Mouse (Mus musculus) right cerebral cortex, postnatal 25 days (tissue): ENCODE measurements at regions not wholly inside any gene's neighbourhood (a gene's known extent, or its start where the extent isn't known, plus 50 kb on each side); places are given as distances from the start of the nearest gene placed in this dataset.
"Not testable (repeated sequence)": the region's sequence is repeated elsewhere in the genome, so short reads cannot be mapped to it uniquely, and the experiment has no call there.

Experiments used
- DNase-seq: peaks from one replicate; pipeline ENCODE4 v3.0.0; 2022

DNA sequence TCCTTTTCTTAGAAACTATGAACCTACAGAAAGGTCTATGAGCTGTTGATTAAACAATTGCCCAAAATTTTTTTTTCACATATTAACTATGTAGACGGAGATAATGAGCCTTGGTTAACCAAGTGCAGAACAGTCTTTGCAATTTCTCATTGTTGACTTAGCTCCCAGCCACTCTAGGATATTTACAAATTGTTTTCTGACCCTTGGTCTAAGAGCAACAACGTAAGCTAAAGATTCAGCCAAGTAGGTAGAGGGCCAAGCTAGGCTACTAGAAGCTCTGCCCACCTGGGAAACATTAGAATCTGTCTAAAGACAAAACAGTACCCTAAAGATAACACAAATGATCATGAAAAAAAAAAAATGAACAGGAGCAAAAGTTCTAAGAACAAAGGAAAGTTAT lies 67.5 kb upstream of the Map9 start:
- DNase-seq: no peak

DNA sequence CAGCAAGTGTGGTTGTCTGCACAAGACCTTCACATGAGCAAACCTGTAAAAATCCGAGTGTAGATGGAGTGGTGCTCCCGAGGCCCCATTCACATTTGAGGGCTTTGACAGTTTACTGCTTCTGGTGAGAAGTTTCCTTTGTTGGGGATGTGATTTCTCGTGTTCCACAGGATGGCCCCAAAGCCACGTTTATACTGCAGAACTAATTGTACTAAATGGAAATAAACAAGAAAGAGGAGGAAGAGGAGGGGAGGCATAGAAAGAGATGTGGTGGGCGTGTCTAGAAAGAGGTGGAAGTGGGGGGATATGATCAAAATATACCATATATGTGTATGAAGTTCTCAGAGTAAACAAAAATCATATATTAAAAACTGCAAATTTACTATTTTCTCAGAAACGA lies 68.8 kb upstream of the Map9 start:
- no peak for DNase-seq

DNA sequence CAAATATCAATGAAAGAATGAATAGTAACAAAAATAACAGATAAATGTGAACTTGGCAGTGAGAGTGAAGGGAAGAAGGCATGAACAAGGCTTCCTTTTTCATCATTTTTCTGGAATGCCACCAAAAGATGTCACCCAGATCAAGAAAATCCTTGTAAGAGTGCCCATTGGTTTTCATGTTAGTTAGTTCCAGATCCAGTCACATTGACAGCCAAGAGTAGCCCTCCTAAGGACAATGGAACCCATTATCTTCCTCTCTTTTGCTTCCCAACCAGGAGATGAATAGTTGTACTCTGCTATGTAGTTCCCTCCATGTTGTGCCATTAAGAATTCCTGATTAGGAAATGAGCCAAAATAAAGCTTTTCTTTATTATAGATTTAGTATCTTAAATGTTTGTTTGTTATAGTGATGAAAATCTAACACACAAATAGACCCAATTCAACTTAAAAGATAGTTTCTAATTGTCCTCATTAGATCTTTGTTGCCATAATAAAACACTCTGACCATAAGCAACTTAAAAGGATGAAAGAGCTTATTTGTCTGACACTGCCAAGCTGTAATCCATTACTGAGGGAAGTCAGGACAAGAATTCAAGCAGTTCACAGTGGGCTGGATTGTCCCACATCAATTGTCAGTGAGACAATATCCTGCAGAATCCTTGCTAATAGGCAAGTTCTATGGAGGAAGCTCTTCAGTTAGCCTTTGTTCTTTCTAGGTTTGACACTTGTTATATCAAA lies 80.7 kb upstream of the Map9 start:
- DNase-seq: no peak

DNA sequence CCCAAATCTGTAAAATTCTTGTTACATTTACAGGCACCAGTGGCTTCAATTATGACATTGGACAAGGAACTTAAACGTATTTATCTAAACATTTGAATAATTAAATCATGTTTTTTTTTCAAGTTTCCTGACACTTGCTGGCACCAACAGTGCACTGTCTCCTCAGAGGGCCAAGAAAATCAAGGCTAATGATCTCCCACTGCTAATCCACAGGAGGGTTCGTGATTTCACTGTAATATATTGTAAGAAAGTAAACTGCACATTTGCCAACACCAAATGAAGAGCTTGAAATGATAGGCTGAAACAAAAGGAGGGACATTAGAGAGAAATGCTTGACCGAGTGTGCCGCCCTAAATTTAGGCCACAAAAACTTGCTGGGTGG lies 82.0 kb upstream of the Map9 start:
- DNase-seq: no peak

DNA sequence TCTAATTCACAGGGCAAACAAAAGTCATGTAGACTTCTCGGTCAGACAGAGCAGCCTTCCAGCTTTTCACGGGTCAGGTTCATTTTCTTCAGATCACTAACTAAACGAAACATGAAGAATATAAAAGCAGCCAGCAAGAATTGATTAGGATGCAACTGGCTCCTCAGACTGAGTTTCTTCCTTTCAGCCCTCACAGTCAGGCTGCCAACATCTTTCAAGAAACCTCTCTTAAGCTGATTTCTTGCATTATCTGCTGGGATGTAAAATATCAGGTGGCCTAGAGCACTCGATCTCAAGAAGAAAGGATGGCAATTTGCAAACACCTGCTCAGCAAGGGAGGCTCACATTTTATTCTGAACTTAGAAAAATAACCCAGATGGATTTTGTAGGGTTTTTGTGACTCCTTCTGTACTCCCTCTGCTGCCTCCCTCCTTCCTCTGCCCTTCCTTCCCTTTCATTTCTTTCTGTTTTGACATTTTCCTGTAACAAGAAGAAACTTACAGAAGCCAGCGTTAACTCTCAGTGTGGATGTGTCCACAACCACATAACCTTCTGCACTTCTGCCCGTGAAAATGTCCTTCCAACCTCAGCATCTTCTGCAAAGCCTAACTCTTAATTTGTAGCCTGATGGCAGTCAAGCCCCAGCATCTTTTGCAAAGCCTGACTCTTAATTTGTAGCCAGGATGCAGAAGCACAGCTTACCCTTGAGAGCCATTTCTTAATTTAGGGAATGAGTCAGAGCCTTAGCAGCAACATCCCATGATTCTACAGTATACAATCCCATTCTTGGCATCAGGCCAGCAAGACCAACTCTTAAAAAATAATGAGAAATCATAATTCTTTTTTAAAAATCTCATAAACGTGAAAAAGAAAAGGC lies 82.7 kb upstream of the Map9 start:
- DNase-seq: peak; percentile 37

DNA sequence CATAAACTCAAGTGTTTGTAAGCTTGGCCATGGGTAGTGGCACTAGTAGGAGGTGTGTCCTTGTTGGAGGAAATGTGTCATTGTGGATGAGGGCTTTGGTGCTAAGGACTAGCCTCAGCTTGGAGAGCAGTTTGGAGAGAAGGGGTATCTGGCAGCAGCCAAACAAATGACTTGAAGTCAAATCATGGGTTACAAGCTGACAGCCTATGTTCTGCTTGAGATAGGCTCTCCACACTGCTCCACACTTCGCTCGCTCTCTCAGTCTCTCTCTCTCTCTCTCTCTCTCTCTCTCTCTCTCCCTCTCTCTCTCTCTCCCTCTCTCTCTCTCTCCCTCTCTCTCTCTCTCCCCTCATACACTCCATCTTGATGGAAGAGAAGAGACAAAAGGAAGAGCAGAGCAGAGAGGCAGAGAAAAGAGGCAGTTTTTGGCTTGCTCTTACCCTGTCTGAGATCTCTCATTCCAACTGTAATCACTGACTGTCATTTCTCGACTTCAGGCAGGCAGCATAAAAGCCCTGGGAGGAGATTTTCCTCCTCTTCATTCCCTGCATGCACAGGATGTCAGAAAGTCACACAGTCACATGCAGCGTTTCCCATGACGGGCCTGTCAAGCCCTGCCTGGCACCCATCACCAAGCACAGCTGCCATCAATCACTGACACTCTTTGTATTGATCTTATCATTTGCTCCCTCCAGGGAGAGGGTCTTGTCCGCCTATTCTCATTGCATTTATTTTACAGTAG lies 83.5 kb upstream of the Map9 start:
- DNase-seq: no peak

DNA sequence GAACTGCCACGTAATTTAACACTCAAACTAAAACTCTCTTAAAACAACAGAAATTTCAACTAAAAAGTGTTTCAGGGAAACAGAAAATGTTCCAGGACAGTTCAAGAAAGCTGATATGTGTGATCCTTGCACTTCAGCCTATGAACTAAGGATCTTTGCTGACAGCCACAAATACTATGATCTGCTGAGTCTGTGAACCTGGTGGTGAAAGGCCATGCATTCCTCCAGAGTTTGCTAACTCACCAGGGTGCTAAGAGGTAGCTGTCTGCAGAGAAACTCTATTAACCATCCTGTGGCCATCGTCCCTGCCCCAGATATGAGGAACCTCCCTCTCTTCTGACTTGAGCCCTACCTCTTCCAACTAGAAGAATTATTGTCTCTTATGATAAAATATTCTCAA lies 84.3 kb upstream of the Map9 start:
- not testable (repeated sequence) for DNase-seq

DNA sequence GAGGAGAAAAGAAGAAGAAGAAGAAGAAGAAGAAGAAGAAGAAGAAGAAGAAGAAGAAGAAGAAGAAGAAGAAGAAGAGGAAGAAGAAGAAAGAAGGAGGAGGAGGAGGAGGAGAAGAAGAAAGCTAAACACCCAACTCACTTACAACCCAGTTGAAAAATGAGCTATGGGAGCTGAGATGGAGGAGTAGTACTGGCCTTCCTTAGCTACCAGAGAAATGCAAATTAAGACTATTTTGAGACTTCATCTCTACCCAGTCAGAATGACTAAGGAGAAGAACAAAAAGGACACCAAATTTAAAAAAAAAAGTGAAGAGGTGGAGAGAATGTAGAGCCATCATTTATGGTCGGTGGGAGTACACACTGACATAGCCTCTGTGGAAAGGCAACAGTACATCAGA lies 85.9 kb upstream of the Map9 start:
- no peak for DNase-seq

DNA sequence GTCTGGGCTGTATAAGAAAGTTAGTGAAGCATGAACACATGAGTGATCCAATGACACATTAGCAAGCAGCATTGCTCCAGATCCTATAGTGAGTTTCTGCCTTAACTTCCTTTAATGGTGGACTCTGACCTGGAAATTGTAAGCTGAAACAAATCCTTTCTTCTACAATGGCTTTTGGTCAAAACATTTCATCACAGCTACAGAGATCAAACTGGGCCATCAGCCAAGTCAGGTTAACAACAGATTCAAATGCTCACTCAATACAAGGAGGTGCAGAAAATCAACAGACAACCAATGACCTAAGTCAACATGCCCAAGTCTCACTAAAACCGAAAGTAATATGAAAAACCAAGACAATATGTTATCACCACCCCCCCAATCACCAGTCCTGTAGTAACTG lies 91.9 kb upstream of the Map9 start:
- no peak for DNase-seq

DNA sequence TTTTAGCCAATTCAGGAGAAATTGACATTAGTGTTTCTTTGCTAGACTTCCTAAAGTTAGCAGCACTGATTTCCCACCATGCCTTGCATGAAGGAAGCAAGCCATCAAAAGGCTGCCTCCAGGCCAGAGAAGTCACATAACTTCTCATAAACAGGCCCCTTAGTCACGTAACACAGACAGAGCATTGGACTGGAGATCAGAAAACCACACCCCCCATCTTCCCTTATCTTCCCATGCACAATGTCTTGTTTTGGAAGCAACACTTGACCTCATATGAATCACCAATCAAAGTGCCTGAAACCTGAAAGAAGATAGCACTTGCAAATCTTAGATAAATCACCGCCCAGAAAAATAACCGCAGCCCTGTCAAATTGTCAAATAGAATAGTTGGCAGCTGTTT lies 95.9 kb upstream of the Map9 start:
- DNase-seq: no peak

DNA sequence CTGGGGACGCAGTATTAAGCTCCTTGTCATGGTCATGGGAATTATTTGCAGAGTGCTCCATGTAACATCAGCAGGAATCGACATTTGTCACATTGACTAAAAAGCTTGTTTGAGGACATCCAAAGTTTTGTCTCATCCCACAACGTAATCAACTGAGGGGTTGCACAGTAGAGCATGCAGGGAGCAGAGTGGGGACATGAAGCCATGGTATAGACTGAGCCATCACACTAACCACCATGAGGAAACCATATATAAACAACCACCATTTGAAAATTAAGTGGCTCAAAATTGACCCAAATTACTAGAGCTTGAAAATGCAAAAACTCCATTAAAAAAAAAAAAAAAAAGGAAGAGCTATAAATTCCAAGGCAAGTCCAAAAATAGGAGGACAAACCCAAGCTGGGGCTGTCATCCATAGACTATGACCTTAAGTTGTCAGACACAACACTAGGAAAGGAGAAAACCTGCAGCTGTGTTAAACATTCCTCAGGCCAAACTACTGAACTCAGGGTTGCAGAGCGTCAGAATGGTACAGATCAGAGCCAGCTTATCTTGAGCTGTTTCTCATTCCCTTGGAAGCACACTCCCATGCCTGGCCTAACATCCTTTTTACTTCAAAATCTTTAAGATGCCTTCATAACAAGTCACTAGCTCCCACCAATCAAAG lies 97.7 kb upstream of the Map9 start:
- no peak for DNase-seq

DNA sequence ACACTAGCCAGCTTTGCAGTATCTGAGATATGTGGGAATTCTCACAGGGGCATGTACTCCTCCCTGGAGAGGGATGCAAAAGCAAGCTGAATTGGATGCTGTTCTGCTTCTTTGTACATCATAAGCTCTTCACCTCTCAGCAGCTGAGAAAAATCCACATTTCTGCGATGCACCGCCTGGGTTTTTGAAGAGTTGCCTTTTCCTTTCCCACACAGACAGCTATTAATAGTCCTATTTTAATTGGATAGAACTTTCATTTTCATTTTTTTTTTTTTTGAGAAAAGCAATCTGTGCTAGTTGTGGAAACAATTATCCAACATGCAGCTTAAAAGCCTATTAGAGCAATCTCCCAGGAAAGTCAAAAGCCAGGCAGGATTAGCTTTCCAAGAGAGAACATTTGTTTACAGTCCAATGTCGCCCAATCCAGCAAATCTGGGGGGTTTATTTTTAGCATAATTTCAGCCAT lies 105.2 kb upstream of the Gucy1a1 start:
- DNase-seq: peak; percentile 53

DNA sequence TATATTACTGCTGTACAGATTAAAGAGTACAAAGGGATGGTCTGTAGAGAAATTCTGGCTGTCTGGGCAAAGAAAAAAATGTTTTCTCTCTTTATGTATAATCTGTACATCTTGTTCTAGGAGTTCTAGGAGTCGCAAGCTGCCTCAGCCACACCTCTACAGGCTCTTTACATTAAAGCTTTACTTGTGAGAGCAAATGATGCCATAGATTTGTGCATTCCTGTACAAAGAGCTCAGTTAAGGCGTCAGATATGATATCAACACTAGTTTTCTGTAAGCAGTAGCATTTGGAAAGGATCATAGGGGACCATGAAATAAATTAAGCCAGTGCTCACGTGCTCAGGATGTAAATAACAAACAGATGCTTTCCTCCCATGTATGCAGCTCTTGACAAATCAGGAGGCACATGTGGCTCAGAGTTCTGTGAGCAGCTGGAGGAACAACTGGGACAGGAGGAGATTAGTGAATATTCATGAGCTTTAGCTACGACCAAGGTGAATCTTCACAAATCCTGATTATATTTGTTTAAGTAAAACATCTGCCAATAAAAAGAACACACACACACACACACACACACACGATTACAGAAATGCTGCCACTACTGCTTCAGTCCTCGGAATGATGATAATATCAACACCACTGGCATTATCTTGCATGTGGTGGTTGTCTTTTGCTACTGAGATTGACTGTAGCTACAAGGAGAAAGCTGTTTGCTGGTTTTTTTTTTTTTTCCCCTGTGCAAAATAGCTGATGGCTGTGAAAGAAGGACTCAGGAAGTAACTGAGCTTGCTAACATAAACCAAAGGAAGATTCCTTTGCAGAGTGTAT lies 104.6 kb upstream of the Gucy1a1 start:
- no peak for DNase-seq

DNA sequence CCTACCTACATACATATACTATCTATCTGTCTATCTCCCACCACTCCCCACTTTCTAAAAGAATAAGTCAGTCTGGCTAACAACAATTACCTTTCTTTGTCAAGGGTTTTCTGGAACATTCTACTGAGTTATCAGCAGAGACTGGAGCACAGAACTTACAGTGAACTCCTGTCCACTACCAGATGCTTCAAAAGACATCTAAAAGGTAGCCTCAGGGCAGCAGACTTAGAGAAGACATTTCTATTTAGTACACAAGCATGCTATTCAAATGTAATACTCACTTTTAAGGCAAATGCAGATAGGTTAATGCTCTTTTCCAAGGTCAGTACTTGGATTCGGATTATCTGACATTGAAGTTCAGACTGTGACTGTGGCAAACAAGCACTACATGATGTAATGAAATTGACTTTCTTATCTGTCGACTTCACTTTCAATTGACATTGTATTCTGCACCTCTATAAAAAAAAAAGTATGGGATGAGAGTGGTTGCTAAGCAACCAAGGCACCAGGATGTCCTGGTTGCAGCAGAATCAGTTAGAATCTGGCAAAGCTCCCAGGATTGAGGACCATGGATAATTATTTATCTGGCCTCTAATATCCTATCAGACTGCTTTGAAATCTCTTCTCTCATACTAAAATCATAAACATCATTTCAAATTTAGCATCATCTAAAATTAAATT lies 90.9 kb upstream of the Gucy1a1 start:
- no peak for DNase-seq

DNA sequence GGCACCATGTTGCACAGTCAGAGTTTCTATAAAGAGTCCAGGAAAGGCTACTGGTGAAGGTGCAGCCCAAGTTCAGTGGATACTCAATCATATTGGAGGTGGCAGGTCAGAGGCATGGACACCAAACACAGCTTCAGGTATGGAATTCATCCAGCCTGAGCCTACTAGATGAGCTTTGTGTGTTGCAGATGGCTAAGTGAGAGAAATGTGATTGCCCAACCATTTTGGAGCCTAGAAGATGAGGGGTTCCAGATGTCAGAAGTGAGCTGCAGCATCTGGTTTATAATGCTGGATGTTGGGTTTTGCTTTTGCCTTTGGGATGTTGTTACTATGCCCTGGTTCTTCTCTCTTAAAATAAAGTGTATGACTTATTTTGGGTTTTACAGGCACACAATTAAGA lies 88.7 kb upstream of the Gucy1a1 start:
- no peak for DNase-seq

DNA sequence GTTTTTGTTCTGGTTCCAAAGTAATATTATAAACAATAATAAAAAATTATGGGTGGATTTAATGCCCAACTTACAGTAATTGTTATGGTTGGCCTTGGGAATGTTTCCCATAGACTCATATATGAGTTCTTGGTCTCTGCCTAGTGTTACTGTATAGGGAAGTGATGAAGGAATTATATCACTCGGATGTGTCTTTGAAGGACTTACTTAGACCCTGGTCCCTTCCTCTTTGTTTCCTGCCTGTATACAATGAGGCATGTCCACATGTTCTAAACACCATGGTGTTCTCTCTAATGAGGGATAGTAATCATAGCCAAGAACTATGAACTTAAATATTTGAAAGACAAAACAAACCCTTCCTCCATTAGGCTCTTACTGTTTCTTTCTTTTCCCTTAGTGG lies 77.8 kb upstream of the Gucy1a1 start:
- DNase-seq: no peak

DNA sequence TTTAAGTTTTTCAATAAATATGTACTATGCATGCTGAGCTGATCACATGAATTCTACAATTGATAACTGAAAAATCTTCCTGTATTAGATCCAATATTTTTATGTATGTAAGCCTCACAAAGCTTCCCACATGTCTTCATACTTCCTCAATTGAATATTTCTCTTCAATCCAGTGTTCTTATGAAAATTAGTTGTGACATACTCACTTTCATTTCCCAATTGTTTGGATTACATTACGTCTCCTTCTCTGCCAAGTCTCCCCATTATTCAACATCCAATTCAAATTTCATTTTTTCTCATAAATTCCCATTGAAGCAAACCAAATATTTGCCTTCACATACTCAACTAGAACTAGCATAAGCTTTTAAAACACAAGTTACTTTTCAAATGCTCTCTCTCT lies 76.3 kb upstream of the Gucy1a1 start:
- no peak for DNase-seq

DNA sequence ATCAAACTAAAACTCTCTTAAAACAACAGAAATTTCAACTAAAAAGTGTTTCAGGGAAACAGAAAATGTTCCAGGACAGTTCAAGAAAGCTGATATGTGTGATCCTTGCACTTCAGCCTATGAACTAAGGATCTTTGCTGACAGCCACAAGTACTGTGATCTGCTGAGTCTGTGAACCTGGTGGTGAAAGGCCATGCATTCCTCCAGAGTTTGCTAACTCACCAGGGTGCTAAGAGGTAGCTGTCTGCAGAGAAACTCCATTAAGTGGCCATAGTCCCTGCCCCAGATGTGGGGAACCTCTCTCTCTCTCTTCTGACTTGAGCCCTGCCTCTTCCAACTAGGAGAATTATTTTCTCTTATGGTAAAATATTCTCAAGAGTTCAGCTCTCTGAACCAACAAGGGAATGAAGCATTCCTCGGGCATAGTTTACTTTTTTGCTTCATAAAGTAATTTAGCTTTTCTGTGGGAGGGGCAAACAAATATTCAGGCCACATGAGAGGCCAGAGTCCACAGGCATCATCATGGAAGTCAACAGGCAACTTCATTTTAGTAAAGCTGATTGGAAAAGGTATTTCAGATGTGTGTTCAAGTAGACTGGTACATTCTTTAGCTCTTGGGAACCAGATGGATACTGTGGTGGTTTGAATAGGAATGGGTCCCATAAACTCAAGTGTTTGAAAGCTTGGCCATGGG lies 73.8 kb upstream of the Gucy1a1 start:
- not testable (repeated sequence) for DNase-seq

DNA sequence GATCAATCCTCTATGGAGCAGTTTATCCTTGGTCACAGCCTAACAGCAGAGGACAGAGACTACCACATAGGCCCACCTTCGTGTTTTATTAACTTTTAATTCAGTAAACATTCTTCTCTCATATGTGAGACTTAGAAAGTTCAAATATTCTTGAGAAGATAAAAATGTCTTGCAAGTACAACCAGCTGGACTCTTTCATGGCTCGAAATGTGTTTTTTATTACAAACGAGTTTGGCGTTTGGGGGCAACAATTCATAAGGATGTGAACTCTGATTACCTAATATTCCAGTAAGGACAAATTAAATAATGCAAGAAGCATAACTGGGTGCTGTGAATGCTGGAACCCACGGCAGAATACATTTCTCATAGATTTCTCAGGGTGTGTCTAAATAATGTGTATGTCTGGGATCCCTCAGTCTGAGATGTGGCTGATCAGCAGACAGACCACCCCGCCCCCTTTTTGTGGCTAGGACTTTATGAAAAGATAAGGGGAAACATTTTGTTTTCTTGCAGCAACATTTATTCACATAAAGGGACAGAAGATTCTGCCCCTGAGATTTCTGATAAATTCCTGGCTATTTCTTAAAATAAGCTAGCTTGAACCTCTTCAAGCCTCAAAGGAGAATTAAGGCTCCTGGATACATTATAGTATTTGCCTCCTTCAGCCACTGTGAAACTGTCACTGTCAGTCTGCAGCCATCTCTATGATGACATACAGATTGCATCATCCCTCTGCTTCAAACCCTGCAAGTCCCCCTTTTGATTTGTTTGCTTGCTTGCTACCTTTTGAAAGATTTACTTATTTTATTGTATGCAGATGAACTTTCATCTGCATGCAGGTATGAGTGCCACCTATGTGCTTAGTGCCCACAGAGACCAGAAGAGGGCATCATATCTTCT lies 69.2 kb upstream of the Gucy1a1 start:
- no peak for DNase-seq

DNA sequence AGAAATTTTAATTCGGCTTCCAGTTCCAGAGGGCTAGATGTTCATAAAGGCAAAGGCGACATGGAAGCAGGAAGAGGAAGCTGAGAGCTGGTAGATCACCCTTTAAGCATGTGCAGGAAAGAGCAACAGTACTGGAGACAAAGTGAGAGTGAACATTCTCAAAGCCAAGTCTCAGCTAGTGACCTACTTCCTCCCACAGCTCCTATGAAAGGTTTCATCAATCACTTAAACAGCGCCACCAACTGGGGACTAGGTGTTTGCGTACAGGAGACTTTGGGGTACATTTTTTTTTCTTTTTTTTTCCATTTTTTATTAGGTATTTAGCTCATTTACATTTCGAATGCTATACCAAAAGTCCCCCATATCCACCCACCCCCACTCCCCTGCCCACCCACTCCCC lies 61.7 kb upstream of the Gucy1a1 start:
- no peak for DNase-seq
